Mouse (Mus musculus): Measurements from ENCODE around the gene Pbld1.

Gene Pbld1

DNA sequence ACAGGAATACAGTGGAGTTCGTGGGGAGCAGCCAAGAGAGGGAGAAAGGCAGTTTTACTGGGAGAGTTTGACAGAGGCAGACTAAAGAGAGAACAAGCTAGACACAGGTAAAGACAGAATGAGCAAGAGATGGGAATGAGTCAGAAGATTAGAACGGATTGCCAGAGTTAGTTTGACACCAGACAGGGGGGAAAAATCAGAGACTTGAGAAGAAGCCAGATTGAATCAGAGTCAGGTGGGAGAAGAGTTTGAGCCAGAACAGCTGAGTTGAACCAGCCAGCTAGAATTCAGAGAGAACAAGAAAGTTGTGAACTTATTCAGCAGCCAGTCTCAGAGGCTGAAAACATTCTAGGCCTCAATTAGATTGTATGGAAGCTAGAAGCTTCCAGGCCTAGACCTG is at the start of gene Pbld1:
Pbld1 (plus strand) TSS at position 301 of the 400 bp plus-strand sequence.
- no peak for DNase-seq (ENCODE audit: low spot score)

DNA sequence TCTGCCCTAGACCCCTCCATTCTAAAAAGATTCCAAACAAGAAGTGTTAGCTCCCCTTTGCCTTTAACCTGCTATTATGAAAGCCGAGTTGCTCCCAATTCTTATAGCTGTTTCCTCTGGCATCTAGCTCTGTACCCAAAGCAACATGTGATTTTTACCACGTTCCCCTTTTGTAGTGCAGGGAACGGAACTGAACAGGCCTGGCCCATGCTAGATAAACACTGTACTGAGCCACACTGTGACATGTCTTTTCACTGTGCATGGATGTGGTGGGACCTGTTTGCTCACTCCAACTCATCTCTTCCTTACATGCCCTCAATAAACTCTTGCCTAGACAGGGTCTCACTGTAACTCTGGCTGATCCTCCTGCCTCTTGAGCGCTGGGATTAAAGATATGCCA is 49.7 kb upstream of the Pbld1 start:
- no peak for DNase-seq (ENCODE audit: low spot score)

DNA sequence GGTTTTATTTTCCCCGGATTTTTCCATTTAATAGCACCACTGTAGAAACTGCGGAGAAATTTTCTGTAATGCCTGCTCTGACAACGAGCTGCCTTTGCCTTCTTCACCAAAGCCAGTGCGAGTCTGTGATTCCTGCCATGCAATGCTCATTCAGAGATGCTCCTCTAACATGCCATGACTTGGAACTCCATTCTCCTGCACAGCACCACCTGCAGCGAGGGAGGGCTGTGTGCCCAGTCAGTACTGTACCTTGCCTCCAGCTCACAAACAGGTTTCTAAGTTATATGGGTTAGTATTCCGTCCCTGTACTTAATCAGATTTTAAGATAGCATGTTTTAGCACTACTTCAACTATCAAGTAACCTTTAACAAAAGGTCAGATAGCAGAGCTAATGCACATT is 48.4 kb upstream of the Pbld1 start:
- DNase-seq (ENCODE audit: low spot score) = no peak

DNA sequence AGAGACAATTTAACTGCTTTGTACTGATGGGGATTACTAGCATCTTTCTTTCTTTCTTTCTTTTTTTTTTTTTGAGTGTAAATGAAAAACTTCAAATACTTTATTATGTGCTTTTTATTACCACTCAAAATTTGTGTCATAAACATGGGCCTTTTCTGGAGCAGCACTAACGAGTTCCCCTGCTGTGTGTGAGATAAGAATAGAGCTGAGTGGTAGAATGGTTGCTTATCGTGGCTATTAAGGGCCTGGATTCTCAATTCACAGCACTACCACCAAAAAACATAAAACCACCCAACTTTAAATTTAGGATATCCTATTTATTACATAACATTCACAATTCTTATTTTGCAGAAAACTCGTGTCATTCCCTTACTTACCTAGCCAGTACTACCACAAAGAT is 46.5 kb upstream of the Pbld1 start:
- DNase-seq (ENCODE audit: low spot score) = no peak

DNA sequence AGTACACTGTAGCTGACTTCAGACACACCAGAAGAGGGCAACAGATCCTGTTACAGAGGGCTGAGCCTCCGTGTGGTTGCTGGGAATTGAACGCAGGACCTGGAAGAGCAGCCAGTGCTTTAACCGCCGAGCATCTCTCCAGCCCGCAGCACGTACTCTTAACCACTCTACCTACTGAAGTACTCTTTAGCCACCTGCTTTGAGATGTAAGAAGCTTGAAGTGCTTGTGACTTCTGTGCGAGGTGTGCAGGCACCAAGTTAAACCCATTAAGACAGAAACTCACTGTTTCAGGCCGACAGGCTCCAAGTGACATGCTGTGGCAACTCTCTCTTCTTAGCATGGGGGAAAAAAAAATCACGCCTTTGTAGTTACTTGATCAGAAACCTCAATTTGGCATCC is 45.8 kb upstream of the Pbld1 start:
- DNase-seq (ENCODE audit: low spot score) = no peak

DNA sequence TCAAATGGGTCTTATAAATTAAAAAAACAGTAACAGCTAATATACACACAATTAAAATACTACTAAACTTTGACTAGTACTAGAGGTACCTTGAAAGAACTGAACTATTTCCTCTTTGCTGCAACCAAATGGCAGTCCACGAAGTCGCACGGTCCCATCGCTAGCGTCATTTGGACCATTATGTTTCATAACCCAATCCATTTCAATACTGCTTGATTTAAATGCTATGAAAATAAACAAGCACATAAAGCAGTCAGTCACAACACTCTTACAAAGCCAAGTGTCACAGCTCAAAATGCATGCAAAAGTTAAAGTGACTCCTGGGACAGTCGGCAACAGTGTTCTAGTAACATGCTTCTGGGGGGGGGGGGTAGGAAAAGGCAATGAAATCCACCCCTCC is 40.7 kb upstream of the Pbld1 start:
- no peak for DNase-seq (ENCODE audit: low spot score)

DNA sequence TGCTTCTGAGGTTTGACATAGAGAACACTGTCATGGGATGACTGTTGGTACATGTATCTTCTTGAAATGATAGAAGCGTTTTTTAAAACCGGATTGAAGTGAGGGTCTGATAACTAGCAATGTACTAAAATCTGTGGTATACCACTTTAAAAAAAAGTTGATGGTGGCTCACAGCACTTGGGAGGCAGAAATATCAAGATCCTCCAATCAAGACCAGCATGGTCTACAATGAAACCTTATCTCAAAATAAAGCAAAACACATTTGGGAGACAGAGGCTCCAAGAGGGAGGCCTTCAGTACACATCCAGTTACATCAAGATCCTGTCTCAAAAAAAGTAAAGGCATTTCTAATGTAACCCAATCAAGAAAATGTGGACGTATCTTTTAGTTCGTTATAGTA is 38.3 kb upstream of the Pbld1 start:
- DNase-seq (ENCODE audit: low spot score) = peak; percentile 19

DNA sequence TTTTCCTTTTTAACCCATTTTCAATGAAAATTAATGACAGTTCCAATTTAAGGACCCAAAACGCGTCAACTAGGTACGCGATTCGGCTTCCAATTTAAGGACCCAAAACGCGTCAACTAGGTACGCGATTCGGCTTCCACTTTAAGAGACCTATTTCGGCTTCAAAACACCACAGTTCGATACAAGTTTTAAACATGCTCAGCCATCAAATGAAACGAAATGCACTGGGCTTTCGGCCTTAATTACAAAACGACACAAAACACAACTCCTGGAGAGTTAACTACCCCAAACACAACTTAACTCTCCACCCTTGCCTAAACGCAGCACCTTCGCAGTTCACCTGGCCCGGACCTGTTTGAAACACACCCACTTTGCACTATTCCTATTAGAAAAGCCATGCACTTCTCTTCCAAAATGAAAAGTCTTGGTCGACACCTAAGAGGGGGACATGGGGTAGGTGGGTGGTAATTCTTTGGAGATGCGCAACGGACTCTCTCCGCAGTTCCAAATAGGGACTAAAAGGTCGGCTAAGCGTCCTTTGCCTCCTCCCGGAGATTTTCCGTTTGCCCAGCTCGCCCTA is 37.3 kb upstream of the Pbld1 start:
- DNase-seq (ENCODE audit: low spot score) = peak; percentile 49

DNA sequence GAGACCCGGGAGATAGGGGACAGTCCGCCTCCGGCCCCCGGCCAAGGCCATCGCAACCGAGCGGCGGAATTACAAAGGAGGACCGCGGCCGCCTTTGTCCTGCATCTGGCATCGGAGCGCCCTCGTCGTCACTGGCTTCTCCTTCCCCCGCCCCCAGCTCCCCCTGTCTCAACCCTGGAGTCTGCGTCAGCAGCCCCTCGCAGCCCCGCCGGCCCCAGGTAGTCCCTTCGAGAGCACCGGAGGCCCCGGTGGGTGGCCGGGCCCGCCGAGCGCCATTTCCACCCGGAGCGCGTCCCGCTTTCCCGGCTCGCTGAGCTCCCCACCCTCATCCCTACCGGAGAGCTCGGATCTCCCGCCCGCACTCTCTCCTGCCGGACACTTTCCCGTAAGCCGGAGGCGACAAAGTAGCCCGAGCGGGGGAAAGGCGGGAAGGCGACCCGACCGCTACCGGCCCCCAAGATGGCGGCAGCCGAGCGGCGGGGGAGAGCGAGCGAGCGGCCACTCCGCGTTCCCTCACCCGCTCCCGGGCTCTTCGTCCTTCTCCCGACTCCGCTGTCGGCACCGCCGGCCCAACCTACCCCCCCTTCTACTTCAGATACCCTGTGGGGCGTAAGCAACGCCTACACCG is 36.7 kb upstream of the Pbld1 start:
- peak; percentile 73 for DNase-seq (ENCODE audit: low spot score)

DNA sequence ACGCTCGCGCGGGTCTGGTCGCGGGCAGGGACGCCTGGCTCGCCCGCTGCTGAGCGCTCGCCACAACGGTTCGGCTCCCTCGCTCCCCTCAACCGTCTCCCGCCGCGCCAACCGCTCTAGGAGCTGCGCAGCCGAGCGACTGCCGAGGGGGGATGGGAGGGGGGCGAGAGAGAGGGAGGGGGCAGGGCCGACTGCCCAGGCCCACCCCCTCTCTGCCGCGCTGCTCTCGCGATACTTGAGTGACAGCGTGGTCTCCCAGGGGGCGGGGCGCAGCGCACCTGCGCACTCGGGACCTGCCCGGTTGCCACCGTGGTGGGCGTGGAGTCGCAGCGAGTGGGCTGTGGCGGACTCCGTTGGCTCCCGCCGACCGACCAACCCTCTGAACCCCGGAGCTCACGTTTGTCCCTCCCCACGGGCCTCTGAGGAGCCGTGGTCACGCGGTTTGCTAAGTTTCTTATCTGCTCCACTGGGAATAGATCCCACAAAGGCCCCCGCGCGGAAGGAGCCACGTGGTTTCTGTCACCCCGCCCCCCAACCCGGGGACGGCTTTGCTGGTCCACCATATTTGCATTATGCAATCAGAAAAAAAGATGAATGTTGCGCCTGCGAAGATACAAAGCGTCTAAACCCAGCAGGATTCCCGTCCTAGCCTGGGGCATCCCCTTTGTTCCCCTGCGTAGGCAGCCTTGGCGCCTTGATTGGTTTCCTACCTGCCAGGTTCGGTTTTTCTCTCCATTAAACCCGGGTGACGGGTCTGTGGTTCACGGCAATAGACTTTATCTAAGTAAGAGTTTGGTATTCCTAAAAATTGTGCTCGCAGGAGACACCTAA is 36.0 kb upstream of the Pbld1 start, which contains the start of the genes Hnrnph3 and Pbld2:
Hnrnph3 (minus strand) TSS at position 469 of the 831 bp plus-strand sequence.
Pbld2 (plus strand) TSS at position 567 of the 831 bp plus-strand sequence.
- peak; percentile 96 for DNase-seq (ENCODE audit: low spot score)

DNA sequence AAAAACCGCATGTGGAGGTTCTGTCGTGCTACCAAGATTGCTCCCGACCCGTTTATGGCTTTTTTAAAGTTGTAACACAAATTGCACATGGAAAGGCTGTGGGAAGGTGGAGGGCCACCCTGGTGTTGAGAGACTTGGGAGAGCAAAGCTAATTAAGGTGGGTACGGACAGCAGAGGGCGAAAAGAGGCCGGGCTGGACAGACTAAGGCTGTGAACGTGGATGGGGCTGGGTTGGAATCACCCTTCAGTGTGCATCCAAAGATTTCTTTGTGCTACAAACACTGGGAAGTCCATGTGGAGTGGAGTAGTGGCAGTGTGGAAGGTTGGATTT is 35.4 kb upstream of the Pbld1 start:
- DNase-seq (ENCODE audit: low spot score) = peak; percentile 80

DNA sequence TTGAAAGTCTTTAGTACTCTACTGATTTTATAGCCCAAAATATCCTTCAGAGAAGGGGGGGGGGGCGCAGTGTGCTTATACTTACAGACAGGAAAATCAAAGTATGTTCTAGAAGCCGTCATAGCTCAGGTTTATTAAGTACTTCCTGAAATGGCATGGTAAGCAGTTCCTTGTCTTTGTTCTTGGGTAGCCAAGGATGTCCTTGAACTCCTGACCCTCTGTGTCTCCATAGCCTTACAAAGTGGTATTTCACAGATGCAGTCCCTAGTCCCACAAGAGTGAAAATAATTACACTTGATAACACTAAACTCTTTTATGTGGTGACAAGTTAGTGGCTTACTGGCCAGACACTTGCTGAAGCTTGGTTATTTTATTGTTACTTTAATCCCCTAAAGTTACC is 34.9 kb upstream of the Pbld1 start:
- DNase-seq (ENCODE audit: low spot score) = peak; percentile 62

DNA sequence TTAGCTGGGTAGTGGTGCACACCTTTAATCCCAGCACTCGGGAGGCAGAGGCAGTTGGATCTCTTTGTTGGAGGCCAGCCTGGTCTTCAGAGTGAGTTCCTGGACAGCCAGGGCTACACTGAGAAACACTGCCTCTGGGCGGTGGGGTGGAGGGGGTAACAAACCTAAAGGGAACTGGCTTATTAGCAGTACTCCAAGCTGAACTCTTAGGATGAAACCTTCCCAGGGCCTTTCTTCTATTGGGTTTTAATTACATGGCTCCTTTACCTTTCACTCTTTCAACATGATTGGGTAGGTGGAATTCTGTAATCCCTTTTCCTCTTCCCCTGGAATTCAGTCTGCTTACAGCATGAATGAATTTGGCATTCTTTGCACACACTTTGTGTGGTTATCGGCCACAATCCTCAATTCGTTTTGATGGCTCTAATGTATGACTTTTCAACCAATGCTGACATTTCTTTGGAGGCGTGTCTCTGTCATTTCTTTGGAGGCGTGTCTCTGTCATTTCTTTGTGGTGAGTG is 34.4 kb upstream of the Pbld1 start:
- peak; percentile 69 for DNase-seq (ENCODE audit: low spot score)

DNA sequence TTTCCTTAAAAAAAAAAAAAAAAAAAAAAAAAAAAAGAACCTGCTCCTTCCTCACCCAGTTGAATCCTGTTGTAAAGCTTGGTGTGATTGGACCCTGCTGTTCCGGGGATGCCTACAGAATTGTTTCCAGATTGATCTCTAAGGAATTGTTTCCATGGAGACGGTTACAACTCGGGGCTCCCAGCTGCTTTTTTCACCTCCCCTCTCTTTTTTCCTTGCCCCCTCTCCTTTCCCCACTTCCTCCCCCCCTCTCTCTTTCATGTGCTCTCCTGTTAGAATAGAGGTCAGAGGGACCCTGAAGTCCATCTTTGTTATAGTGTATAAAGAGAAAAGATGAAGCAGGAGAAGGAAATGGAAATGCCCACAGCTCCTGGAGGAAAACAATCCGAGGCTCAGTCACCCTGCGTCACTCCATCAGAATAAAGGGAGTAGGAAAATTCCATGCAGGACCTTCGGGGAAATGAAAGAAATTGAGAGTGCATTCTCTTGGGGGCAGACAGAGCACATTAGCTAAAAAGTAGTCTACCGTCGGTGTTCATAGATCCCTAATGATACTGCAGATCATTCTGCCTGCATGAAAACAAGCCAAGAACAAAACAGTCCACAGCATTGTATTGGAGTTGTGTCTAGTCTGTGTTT is 33.7 kb upstream of the Pbld1 start:
- DNase-seq (ENCODE audit: low spot score) = peak; percentile 87

DNA sequence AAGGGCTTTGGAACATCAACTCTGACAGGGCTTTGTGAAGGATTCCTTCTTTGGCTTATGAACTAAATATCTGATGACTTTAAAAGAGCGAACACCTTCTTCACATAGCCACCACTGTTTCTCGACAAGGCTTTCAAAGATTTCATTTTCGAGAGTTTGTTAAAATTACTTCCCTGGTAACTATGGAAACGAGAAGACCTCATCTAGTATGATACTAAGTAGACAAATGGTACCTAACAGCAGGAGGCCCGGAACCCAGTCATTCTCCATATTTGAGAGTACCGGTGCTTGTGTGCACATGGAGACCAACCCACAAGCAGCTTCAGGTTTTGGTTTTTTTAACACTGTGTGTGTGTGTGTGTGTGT is 33.2 kb upstream of the Pbld1 start:
- peak; percentile 39 for DNase-seq (ENCODE audit: low spot score)

DNA sequence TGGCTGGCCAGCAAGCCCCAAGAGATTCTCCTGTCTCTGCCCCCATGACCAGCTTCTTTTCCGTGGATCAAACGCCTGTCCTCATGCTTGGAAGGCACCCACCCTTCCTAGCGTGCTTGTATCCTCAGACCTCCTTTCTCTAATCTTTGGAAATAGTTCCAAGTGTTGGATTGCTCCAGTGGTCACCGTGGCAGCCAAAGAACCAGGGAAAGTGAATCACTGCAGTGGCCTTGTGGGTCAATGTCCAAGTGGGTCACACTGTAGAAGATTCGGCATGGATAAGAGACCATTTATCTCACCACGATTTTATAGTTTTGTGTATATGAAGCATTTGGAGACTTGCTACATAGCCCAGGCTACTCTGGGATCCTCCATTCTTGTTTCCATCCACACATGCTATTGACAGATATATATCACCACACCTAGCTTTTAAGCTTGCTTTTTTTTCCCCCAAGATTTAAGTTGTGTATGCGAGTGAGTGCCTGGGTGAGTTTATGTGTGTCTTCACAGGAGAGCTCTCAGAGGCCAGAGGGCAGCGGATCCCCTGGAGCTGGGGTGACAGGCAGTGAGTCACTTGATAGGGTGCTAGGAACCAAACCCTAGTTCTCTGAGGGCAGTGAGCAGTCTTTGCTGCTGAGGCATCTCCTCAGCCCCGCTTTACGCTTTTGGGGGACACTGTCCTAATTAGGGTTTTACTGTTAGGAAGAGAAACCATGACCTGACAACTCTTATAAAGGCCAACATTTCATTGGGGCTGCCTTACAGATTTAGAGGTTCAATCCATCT is 32.4 kb upstream of the Pbld1 start:
- DNase-seq (ENCODE audit: low spot score) = no peak

DNA sequence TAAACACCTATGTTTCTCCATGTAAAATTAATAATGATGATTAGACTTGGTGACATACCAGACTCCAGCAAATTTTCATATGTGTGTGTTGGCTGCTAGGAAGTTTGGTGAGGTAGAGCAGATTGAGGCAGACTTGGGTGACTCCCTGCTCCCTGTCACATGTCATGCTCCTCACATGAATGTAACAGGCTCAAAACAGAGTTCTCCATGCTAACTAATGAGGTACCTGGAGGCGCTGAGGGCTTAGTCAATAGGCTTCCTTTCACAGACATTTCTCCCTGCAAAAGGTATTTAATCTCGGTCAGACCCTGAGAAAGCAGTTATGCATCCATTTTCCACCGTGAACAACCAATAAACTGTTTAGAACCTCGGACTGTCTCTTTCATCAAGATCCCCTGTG is 31.6 kb upstream of the Pbld1 start:
- no peak for DNase-seq (ENCODE audit: low spot score)

DNA sequence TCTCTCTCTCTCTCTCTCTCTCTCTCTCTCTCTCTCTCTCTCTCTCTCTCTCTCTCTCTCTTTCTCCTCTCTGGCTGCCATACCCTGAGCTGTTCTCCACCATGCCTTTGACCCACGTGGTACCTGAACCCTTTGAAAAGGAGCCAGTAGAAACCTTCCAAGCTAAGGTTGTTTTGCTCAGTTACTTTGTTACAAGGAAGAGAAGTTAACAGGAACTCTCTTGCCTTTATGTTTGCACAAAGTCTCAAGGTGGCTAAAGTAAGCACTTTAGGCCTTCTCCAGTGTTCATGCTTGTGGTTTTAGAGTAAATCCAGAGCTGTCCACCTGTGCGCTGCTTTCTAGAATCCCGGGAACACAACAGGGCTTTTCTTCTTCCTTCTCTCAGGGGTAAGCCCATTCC is 27.7 kb upstream of the Pbld1 start:
- DNase-seq (ENCODE audit: low spot score) = no peak

DNA sequence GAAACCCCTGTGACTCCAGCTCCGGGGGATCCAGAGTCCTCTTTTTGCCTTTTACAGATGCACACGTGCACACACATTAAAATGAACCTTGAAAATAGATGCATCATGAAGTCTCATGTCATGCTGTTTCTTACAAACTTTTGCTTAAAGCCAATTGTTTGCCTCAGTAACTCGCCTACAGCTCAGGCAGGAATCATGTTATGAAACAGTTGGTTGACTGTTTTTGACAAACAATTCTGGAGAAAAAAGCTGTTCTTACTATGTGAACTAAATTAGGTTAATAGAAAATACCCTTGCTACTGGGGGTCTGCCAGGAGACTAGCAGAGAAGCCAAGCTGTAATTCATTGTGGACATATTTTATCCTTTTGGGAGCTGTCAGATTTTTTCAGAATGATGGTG is 27.0 kb upstream of the Pbld1 start:
- no peak for DNase-seq (ENCODE audit: low spot score)

DNA sequence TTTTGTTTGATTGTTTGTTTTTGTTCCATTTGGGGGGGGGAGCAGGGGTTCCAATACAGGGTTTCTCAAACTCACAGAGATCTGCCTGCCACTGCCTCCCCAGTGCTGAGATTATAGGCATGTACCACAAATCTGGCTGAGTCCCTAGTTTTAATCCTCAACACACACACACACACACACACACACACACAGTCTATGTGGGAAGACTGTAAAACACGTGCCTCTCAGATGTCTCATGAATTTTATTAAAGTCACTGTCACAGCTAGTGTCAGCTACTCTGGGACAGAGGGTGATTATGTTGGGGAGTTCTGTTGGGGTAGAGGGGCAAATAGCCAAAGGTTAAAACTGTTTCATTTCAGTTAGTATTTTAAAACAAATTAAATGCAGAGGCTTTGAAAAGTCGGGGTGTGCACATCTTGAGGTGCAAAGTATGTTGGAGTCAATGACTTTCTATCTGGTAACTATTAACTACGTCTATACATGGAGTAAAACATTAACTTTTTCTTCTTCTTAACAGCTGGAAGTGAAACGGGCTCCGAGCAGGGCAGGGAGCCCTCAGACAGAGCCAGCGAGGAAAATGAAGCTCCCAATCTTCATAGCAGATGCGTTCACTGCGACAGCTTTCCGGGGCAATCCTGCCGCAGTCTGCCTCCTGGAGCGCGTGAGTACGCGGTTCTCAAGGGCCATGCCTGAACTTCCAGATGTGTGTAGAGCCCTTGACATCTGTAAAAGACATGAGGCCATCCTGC is 21.2 kb upstream of the Pbld1 start:
- DNase-seq (ENCODE audit: low spot score) = no peak

Measured in embryo, embryonic 10.5 days (tissue).